Mouse (Mus musculus): ENCODE data around the gene Eif2b4. TPM values are rescaled to one million over a fixed set of nuclear protein-coding genes. Genes with fewer than 3 reads are reported as not detected.

The Eif2b4 gene
- polyA plus RNA-seq, 1 experiment = 57.4 TPM

DNA sequence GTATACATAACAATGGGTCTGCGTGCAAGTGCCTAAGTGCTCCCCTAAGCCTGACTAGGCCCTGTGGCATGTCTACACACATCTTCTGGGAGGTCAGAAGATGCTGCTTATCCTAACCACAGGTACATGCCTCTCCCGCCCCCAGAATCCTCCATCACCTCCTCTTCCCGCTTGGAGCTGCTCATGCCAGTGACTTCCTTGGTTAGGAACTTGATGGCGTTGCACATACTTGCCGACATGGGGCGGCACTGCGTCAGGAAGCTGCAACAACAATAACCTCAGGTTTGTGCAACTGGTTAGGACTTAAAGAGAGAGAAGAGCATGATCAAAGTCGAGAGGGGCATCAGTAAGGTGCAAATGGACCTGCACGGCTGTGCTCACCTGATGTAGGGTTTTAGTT lies 3.0 kb downstream of the Eif2b4 start:
- Histone ChIP-seq H3K4me3 (replicated peaks; ENCODE audit: control insufficient read depth, low read depth, low read length) (no peak overlapping the region), H3K4me1 (ENCODE audit: control insufficient read depth, insufficient read depth, low read length) (no peaks in the 10 kb centered on the region; the same call in 1 of the 2 replicates), H3K27ac (ENCODE audit: control insufficient read depth, insufficient read depth, low read depth, low read length, poor library complexity) (no peak overlapping the region)
- TF ChIP-seq CTCF (IDR thresholded peaks at IDR 0.05; ENCODE audit: control insufficient read depth, insufficient read depth, low read length) = no peak
- no peak for TF ChIP-seq POLR2A (IDR thresholded peaks at IDR 0.05; ENCODE audit: borderline replicate concordance, control insufficient read depth, low read depth, low read length)
- 85% methylated on average over 9 of the region's 9 CpGs for WGBS

DNA sequence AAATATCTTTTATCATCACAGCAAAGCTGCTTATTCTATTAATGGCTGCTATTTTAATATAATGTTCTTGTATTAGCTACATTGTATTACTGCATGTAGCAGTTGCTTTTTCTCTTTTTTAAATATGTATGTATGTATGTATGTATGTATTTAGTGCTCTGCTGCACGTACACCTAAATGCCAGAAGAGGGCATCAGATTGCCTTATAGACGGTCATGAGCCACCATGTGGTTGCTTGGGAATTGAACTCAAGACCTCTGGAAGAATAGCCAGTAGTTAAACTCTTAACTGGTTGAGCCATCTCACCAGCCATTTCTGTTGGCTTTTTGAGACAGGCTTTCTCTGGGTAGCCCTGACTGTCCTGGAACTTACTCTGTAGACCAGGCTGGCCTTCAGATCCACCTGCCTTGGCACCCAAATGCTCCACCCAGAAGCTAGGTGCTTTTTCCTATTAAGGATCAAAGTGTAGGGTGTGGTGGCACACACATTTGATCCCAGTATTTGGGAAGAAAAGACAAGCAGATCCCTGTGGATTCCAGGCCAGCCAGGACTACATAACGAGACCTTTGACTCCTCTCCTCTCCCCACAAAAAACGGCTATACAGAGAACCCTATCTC lies 4.9 kb downstream of the Eif2b4 start:
- WGBS = 71% methylated on average over 4 of the region's 4 CpGs
- Histone ChIP-seq H3K4me3 (replicated peaks; ENCODE audit: control insufficient read depth, low read depth, low read length) (no peak overlapping the region), H3K4me1 (ENCODE audit: control insufficient read depth, insufficient read depth, low read length) (no peaks in the 10 kb centered on the region; the same call in 1 of the 2 replicates), H3K27ac (ENCODE audit: control insufficient read depth, insufficient read depth, low read depth, low read length, poor library complexity) (no peak overlapping the region)
- TF ChIP-seq POLR2A (IDR thresholded peaks at IDR 0.05; ENCODE audit: borderline replicate concordance, control insufficient read depth, low read depth, low read length) (no peak), CTCF (IDR thresholded peaks at IDR 0.05; ENCODE audit: control insufficient read depth, insufficient read depth, low read length) (0 out of 2 replicates have a peak, but pooled peaks have one; percentile 13)

DNA sequence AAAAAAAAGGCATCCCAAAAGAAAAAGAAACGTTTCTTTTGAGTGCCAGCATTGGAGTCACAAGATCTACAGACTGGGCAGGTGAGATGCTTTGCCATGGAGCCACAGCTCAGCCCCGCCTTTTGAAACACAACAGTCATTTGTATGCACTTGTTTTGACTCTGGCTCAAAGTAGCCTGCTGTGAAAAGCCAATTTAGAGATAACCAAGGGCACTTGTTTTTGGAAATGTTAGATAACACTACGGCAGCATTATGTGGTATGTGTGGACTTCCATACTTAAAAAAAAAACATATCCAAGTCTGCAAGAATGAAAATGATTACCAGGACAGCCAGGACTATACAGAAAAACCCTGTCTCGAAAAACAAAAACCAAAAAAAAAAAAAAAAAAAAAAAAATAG lies 9.6 kb downstream of the Eif2b4 start:
- H3K27ac ChIP-seq (ENCODE audit: control insufficient read depth, insufficient read depth, low read depth, low read length, poor library complexity) = no peak overlapping the region

DNA sequence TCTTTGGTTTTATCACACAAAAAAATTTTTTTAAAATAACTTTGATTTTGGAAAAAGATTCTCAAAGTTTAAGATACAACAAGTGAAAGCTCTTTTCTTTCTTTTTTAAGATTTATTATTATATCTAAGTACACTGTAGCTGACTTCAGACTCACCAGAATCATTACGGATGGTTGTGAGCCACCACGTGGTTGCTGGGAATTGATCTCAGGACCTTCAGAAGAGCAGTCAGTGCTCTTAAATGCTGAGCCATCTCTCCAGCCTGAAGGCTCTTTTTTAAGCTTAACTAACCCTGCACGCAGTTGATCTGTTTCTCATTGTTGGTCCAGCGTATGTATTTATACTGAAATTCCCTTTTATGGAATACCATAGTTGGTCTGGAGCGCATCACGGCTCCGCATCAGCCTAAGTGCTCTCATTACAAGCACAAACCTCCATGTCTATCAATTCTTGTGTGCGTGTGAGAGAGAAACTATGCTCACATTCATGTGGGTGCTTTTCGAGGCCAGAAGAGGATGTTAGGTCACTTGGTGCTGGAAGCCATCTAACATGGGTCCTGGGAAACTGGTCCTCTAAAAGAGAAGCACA lies 12.0 kb downstream of the Eif2b4 start:
- no peak overlapping the region for H3K4me3 ChIP-seq (replicated peaks; ENCODE audit: control insufficient read depth, low read depth, low read length)
- TF ChIP-seq CTCF (IDR thresholded peaks at IDR 0.05; ENCODE audit: control insufficient read depth, insufficient read depth, low read length) (no peak), POLR2A (IDR thresholded peaks at IDR 0.05; ENCODE audit: borderline replicate concordance, control insufficient read depth, low read depth, low read length) (no peak)
- H3K27ac ChIP-seq (ENCODE audit: control insufficient read depth, insufficient read depth, low read depth, low read length, poor library complexity) = no peak overlapping the region
- H3K4me1 ChIP-seq (ENCODE audit: control insufficient read depth, insufficient read depth, low read length) = no peaks in the 10 kb centered on the region
- 90% methylated on average over 9 of the region's 9 CpGs for WGBS

More for the DNA sequence above, 9.6 kb downstream of the Eif2b4 start:
- H3K4me1 ChIP-seq (ENCODE audit: control insufficient read depth, insufficient read depth, low read length) = no peaks in the 10 kb centered on the region
- whole genome bisulfite sequencing = 44% methylated on average over 4 of the region's 4 CpGs
- no peak overlapping the region for H3K4me3 ChIP-seq (replicated peaks; ENCODE audit: control insufficient read depth, low read depth, low read length)
- no peak for TF ChIP-seq POLR2A (IDR thresholded peaks at IDR 0.05; ENCODE audit: borderline replicate concordance, control insufficient read depth, low read depth, low read length)
- no peak for TF ChIP-seq CTCF (IDR thresholded peaks at IDR 0.05; ENCODE audit: control insufficient read depth, insufficient read depth, low read length)

DNA sequence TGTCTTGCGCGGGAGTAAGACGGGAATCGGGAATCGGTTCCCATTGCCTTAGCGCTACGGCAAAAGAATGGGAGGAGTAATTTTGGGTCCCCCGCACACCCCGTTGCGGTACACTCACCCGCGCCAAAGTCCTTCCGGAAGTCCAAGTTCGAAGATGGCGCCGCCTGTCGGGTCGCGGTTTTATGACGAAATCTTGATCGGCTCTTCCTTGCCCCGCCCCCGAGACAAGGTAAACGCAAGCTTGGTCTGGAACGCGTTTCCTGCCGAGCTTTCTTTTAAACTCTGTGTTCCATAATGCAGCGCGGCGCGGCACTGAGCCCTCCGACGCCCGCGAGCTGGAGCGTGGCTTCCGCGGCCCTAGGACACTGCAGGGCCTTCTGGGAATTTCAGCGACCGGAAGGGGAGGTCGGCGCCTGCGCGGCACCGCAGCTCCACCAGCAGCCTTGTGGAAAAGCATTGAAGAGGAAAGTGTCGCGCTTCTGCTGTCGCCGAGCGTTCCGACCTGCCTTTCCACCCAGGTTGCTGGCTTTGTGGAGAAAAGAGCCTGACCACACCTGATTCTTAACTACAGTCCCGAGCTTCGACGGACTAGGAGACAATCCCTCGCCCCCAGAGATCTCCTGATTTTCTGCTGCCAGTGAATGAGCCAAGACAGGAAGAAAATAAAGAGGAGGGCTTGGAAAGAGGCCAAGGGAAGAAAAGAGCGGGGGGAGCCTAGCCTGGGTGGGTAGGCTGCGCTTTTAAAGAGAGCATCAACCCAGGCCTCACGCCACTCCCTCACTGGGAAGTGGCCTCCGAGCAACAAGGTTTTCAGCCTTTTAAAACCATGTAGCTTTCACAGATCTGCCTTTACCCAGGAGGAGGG lies 13.2 kb downstream of the Eif2b4 start, which contains the start of the genes Gm29609 and Gtf3c2:
TSS of gene Gm29609 (minus strand) at position 146 of the 865 bp plus-strand sequence.
TSS of gene Gtf3c2 (minus strand) at position 379 of the 865 bp plus-strand sequence.
- WGBS = under 1% methylated on average over 59 of the region's 59 CpGs
- H3K4me1 ChIP-seq (ENCODE audit: control insufficient read depth, insufficient read depth, low read length) = no peaks in the 10 kb centered on the region

DNA sequence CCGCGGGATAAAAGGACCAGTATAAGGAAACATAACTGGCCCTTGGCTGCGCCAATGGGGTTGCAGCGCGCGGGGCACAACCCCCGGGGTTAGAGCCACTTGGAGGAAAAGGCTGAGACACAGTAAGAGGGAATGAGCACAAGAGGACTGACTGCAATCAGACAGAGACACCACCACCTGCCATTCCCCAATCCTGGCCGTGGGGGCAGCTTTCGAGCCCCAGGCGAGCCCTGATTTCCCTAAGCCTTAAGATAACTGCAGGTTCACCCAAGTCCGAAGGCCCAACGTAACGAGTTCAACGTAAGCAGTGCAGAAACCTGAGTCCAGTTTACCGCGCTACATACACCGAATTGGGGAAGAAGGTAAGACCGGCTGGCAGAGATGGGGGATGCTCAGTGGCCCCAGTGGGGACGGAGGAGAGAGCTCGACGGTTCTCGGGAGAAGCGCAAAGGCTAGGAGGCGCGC lies 13.9 kb downstream of the Eif2b4 start:
- peak overlapping the region; percentile 92 for H3K27ac ChIP-seq (ENCODE audit: control insufficient read depth, insufficient read depth, low read depth, low read length, poor library complexity)
- no peaks in the 10 kb centered on the region for H3K4me1 ChIP-seq (ENCODE audit: control insufficient read depth, insufficient read depth, low read length)
- TF ChIP-seq POLR2A (IDR thresholded peaks at IDR 0.05; ENCODE audit: borderline replicate concordance, control insufficient read depth, low read depth, low read length) (peak; percentile 11; the same call in 1 of the 2 replicates), CTCF (IDR thresholded peaks at IDR 0.05; ENCODE audit: control insufficient read depth, insufficient read depth, low read length) (no peak)
- H3K4me3 ChIP-seq (replicated peaks; ENCODE audit: control insufficient read depth, low read depth, low read length) = peak overlapping the region; percentile 95
- WGBS = under 1% methylated on average over 25 of the region's 25 CpGs

More for the DNA sequence above, 13.2 kb downstream of the Eif2b4 start, which contains the start of the genes Gm29609 and Gtf3c2:
- H3K4me3 ChIP-seq (replicated peaks; ENCODE audit: control insufficient read depth, low read depth, low read length) = peak within 1 kb of the TSS; percentile 95
- TF ChIP-seq CTCF (IDR thresholded peaks at IDR 0.05; ENCODE audit: control insufficient read depth, insufficient read depth, low read length) (no peak), POLR2A (IDR thresholded peaks at IDR 0.05; ENCODE audit: borderline replicate concordance, control insufficient read depth, low read depth, low read length) (peak; percentile 82; the same call in 1 of the 2 replicates)
- peak within 1 kb of the TSS; percentile 92 for H3K27ac ChIP-seq (ENCODE audit: control insufficient read depth, insufficient read depth, low read depth, low read length, poor library complexity)

DNA sequence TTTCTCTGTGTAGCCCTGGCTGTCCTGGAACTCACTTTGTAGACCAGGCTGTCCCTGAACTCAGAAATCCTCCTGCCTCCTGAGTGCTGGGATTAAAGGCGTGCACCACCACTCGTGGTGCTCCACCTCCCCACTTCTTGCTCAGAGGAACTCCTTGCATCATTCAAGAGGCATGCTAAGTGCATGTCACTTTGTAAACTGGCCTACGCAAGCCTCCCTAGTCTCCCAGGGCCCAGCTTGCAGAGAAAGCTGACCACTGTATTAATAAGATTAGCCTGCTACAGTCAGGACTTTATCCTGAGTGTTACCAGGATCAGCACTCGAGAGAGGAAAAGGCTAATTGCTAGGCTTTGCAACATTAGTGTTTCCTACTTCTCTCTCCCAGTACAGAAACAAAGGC lies 24.6 kb downstream of the Eif2b4 start:
- Histone ChIP-seq H3K4me1 (ENCODE audit: control insufficient read depth, insufficient read depth, low read length) (no peaks in the 10 kb centered on the region), H3K27ac (ENCODE audit: control insufficient read depth, insufficient read depth, low read depth, low read length, poor library complexity) (no peak overlapping the region), H3K4me3 (replicated peaks; ENCODE audit: control insufficient read depth, low read depth, low read length) (no peak overlapping the region)
- no peak for TF ChIP-seq CTCF (IDR thresholded peaks at IDR 0.05; ENCODE audit: control insufficient read depth, insufficient read depth, low read length)
- no peak for TF ChIP-seq POLR2A (IDR thresholded peaks at IDR 0.05; ENCODE audit: borderline replicate concordance, control insufficient read depth, low read depth, low read length)
- WGBS = 87% methylated on average over 4 of the region's 4 CpGs
